Mouse (Mus musculus) left cerebral cortex, adult 2 months (tissue): ENCODE measurements around the gene Glb1. TPM values are rescaled to one million over a fixed set of nuclear protein-coding genes. Genes with fewer than 3 reads are reported as not detected.
"Not testable (repeated sequence)": the region's sequence is repeated elsewhere in the genome, so short reads cannot be mapped to it uniquely, and the experiment has no call there.

Source experiments
- DNase-seq, 2 experiments: peaks; one replicate each; pipeline ENCODE4 v3.0.0; 2021 to 2022; ENCODE audit warnings: low spot score in 2 of 2, mixed read lengths in 1 of 2; ENCODE audit errors: extremely low spot score in 1 of 2
- H3K27ac ChIP-seq: fragments of 200-600 bp; 2 replicates; pipeline ENCODE4 v1.8.1; 2022
- H3K4me3 ChIP-seq: fragments of 200-600 bp; 2 replicates; pipeline ENCODE4 v1.8.1; 2022
- CTCF ChIP-seq: fragments of 200-600 bp; IDR thresholded peaks from 2 replicates; pipeline ENCODE4 v1.8.1; 2022; ENCODE audit warnings: antibody characterized with exemption, mild to moderate bottlenecking, moderate library complexity
- intact Hi-C: fragments of 180-260 bp; cut with DNase I; formaldehyde crosslinking; loops from one replicate; pipeline ENCODE4 v1.15.1; 2025
- total RNA-seq, 2 experiments: library from RNA; stranded (reverse); gene quantifications; 2 replicates each; pipeline ENCODE4 v1.2.3; 2021

Gene Glb1
- total RNA-seq, 2 experiments from 2014 or later, result 24.5 to 24.7 TPM

- DNase-seq, result no peak
- Histone ChIP-seq H3K4me3 (no peak overlapping the region), H3K27ac (no peak overlapping the region)
- intact Hi-C loops, result no loop called here
- no peak for TF ChIP-seq CTCF
Observed at GRCm38 (mm10) chr9:114384691-114385090, 16.2 kb upstream of the Glb1 start.

- no peak for DNase-seq
- no peak overlapping the region for H3K27ac ChIP-seq
- intact Hi-C loops, result no loop called here
- no peak overlapping the region for H3K4me3 ChIP-seq
- no peak for TF ChIP-seq CTCF
Observed at GRCm38 (mm10) chr9:114385160-114385559, 15.7 kb upstream of the Glb1 start.

- H3K27ac ChIP-seq, result no peak overlapping the region
- DNase-seq, result no peak
- intact Hi-C loops, result no loop called here
- TF ChIP-seq CTCF, result no peak
- H3K4me3 ChIP-seq, result no peak overlapping the region
Observed at GRCm38 (mm10) chr9:114387086-114387485, 13.8 kb upstream of the Glb1 start.

- intact Hi-C loops, result no loop called here
- no peak overlapping the region for H3K27ac ChIP-seq
- DNase-seq, result no peak
- TF ChIP-seq CTCF, result no peak
- no peak overlapping the region for H3K4me3 ChIP-seq
Observed at GRCm38 (mm10) chr9:114388288-114388687, 12.6 kb upstream of the Glb1 start.

- intact Hi-C loops, result no loop called here
- DNase-seq, result no peak
Observed at GRCm38 (mm10) chr9:114388701-114389370, 12.0 kb upstream of the Glb1 start.

GRCm38 (mm10) chr9:114389371-114389904 is 11.4 kb upstream of the Glb1 start:
- peak; percentile 38 for TF ChIP-seq CTCF
- Histone ChIP-seq H3K27ac (no peak overlapping the region), H3K4me3 (no peak overlapping the region)
- intact Hi-C loops, result no loop called here
- DNase-seq, result no peak

More at GRCm38 (mm10) chr9:114388701-114389370, 12.0 kb upstream of the Glb1 start:
- H3K4me3 ChIP-seq, result no peak overlapping the region
- TF ChIP-seq CTCF, result no peak
- no peak overlapping the region for H3K27ac ChIP-seq

- TF ChIP-seq CTCF, result no peak
- intact Hi-C loops, result no loop called here
- peak within 1 kb of the TSS; percentile 36; the same call in 1 of the 2 replicates for H3K27ac ChIP-seq
- DNase-seq, result peak; percentile 38 to 62
- H3K4me3 ChIP-seq, result peak within 1 kb of the TSS; percentile 74
Observed at GRCm38 (mm10) chr9:114389905-114390748, 10.7 kb upstream of the Glb1 start, which contains the start of gene Crtap. TSS of gene Crtap (minus strand) at chr9:114390675.

- Histone ChIP-seq H3K4me3 (peak overlapping the region; percentile 74), H3K27ac (no peak overlapping the region)
- DNase-seq, result no peak
- TF ChIP-seq CTCF, result no peak
- intact Hi-C loops, result no loop called here
Observed at GRCm38 (mm10) chr9:114390749-114391075, 10.2 kb upstream of the Glb1 start.

GRCm38 (mm10) chr9:114394136-114394535 is 6.7 kb upstream of the Glb1 start:
- H3K27ac ChIP-seq, DNase-seq, intact Hi-C loops, H3K4me3 ChIP-seq: not testable (repeated sequence)

GRCm38 (mm10) chr9:114394677-114395076 is 6.2 kb upstream of the Glb1 start:
- no peak for TF ChIP-seq CTCF
- DNase-seq, result no peak
- Histone ChIP-seq H3K27ac (no peak overlapping the region), H3K4me3 (no peak overlapping the region)
- intact Hi-C loops, result no loop called here

- H3K4me3 ChIP-seq, result no peak overlapping the region
- TF ChIP-seq CTCF, result no peak
- no peak overlapping the region for H3K27ac ChIP-seq
- intact Hi-C loops, result no loop called here
- no peak for DNase-seq
Observed at GRCm38 (mm10) chr9:114395258-114395657, 5.6 kb upstream of the Glb1 start.

- Histone ChIP-seq H3K27ac (no peak overlapping the region), H3K4me3 (no peak overlapping the region)
- TF ChIP-seq CTCF, result no peak
- no peak for DNase-seq
- intact Hi-C loops, result no loop called here
Observed at GRCm38 (mm10) chr9:114399680-114400079, 1.2 kb upstream of the Glb1 start.
